Mouse (Mus musculus) layer of hippocampus, adult 9-11 months (tissue): ENCODE data around the gene Kat6b.

Experiments
- DNase-seq: peaks from one replicate; pipeline ENCODE4 v3.0.0; 2022

Gene Kat6b

DNA sequence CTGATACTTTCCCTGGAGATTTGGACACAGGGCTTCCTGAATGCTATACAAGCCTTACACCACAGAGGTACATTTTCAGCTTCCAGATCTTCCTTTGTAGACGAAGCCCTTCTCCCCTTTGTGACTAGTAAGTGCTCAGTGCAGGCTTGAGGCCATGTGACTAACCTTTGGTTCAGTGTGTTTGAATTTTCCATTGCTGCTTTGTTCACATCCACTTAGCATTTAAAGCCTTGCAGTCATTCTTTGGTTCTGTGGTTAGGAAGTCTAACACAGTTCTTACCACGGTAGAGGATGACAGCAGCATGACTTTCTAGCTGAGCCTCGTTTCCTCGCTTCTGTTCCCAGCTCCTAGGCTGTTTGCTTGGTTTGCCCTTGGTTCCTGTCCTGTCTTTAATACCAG, 44.4 kb downstream of the Kat6b start:
- no peak for DNase-seq

DNA sequence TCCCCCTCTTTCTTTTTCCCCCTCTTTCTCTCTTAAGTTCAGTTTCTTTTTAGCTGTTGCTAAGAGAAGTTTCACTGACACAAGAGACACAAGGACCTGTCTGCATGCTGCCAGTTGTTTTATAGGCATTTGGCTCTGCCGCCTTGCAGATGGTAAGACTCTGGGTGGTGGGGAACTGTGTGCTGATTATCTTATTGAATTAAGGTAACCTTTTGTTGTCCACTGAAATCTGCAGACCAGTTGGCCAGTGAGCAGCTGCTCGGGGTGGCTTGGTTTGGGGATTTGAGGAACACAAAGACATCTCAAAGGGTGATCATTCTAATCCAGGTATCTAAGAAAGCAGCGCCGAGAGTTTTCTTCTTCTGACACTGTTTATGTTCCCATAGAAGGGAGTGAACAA, 52.3 kb downstream of the Kat6b start:
- DNase-seq: no peak

DNA sequence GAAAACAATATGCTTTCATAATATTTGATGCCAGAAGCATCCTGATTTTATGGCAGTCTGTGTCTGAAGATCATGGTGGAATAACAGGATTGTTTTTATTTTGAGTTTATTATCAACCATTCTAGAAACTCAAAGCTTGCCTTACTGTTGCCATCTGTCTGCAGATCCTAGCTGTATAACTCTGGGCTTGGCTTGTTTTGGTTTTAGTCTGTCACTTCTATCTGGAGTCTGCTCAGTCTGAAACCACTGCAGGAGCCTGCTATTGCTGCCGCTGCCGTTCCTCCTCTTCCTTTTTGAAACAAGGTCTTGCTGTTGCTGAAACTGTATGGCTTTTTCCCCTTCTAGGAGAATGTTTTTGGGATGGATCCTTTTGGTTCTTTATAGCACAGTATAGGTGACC, 52.8 kb downstream of the Kat6b start:
- DNase-seq: peak; percentile 21

DNA sequence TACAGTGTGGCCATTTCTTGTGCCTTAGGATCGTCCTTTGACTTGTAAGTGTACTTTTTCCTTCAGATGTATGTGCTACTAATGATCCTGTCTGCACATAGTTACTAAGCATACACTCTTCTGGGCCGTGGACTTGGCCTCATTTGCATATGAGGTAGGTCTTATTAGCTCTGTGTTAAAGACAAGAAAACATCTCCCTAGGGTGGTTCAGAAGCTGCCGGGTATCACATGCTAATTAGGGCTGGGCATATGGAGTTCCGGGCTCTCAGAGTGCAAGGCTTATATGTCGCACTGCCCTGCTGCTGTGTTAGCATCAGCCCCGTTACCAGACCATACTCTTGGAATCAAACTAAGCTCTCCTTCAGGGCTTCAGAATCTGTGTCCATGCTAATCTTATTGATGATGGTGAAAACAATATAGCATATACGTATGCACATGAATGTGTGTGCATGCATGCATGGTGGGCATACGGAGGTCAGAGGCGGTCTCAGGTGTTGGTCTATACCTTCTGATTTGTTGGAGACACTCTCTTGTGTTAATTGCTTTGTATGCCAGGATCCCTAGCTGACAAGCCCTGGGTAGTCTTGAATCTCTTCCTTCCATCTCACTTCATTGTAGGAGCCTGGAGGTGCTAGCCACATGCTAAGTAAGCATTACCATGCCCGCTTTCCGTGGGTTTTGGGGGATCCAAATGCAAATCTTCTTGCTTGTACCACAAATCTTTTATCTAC, 53.5 kb downstream of the Kat6b start:
- DNase-seq: no peak

DNA sequence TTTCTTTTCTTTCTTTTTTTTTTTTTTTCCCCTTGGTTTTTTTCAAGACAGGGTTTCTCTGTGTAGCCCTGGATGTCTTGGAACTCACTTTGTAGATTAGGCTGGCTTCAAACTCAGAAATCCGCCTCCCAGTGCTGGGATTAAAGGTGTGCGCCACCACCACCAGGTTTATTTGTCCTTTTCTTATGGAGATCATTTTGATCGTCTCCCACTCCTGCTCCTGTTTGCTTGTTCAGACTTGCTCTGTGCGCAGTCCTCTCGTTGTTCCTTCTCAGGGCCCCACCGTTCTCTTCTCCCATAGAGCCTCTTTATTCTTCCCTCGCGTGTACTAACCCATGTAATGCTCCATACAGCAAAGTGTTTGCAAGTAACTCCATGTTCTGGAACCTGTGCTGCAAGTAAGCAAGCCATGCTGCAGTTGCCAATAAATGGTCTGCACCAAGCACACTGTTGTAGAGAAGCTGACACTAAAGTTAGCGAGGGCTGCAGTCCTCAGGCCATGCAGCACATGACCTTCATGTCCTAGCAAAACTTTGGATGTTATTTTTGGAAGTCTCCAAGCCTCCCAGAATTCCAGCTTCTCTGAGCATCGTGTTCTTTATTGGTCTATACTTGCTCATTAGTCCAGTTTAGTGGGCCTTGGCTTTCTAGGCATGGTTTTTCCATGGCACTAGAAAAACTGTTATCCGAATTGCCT, 55.4 kb downstream of the Kat6b start:
- no peak for DNase-seq

DNA sequence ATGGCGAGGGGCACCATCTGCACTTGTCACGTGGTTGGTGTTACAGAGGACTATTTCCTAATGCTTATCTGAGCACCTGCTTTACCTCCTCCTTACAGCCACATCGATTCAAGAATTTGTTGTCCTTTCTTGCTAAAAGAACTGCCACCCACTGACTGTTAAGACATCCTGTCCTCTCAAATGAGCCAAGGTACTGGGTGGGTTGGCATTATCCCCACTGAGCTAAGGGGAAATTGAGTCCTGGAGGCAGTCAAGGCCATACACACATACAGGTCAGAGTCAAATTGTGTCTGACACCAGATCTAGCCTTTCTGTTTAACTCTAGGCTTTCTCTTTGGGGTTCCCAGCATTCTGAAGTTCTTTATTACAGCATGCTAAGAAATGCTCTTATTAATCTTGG, 56.6 kb downstream of the Kat6b start:
- no peak for DNase-seq

DNA sequence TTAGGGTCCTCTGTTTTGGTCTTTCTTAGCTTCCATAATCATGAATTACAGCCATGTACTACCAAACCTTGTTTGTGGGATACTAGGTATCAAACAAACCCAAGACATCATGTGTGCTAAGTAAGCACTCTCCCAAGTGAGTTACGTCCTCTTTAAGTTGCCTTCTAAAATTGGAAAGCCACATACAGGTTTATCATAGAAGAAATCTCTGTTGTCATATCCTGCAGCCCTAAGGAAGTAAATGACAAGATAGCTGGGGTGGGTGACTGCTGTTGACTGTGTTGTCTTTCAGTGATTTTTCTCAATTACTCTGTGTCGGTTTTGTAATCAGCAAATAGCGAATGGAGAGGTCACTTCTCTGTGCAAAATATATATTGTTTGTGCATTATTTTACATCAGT, 58.5 kb downstream of the Kat6b start:
- DNase-seq: no peak

DNA sequence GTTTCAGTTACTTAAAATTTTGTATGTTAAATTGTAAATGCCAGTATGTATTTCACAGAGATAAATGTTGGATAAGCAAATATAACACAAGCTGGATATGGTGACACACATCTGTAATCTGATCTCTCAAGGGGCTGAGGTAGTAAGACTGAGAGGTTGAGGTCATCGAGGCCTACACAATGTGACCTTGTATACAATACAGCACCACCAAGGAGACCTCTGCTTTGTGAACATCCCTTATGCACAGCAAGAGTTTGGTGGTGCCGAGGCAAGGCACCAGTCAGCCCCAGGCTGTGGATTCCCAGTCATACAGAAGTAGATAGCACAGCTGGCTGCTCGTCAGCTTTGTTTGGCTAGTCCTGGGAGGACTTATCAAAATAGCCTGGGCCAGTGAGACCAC, 59.1 kb downstream of the Kat6b start:
- DNase-seq: no peak

DNA sequence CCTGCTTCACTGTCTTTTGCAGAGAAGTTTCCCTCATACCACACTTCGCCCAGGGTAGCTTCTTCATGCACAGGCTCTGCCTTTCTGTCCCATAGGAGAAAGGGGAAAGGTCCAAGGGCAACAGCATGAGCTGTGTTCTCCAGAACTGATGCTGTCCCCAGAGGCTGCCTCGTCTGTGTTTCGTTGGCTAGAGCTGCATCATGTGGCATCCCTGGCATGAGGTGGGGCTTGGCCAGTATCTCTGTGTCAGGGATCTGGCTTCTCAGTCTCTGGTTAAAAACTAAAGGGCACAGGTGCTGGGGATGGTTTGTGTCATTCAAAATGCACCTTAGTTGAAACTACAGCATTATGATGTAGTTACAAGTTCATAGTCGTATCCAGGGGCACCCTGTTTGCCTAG, 64.3 kb downstream of the Kat6b start:
- no peak for DNase-seq

DNA sequence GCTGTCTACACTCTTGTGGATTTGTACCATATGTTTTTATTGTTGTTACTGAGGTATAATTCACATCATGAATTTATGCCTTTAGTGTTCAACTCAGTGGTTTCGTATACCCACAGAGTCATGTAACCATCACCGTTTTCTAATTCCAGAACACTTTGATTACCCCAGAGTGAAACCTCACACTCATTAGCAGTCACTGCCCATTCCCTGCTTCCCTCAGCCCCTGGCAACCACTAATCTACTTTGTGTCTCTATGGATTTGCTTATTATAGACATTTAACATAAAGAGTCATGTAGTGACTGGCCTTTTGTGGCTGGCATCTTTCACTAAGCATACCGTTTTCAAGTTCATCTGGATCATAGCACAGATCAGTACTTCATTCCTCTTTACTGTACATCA, 65.1 kb downstream of the Kat6b start:
- no peak for DNase-seq

DNA sequence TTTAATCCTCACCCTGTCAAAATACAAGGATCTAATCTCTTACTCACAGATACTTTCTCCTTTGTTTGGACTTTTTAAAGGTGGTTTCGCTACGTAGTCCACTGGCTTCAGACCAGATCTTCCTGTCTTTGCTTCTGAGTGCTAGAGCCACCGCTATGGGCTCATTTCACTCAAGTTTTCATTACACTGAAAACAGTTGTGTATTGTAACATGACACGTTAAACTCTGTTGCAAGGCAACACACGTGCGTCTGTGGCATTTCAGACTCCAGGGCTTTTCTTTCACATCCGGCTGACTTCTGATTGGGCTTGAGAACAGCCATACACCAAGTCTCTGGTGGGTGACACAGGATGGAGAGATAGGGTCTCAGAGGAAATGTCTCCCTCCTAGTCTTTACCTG, 66.1 kb downstream of the Kat6b start:
- no peak for DNase-seq

DNA sequence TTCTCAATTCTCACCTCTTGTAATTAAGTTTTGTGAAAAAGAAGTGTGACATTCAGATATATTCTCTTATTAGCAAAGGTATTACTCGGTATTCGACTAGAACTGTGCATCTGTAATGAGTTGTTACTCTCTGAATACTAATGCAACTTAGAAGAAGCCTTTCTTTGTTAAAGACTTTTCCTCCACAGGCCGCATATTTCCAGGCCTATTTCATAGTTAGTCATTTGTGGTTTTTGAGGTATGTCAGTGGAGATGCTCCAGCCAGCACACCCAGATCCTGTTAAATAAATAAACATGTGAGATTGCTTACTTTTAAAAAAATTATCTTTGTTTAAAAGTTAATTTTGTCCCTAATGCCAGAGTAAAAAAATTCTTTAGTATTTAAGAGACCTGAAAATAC, 66.7 kb downstream of the Kat6b start:
- no peak for DNase-seq

DNA sequence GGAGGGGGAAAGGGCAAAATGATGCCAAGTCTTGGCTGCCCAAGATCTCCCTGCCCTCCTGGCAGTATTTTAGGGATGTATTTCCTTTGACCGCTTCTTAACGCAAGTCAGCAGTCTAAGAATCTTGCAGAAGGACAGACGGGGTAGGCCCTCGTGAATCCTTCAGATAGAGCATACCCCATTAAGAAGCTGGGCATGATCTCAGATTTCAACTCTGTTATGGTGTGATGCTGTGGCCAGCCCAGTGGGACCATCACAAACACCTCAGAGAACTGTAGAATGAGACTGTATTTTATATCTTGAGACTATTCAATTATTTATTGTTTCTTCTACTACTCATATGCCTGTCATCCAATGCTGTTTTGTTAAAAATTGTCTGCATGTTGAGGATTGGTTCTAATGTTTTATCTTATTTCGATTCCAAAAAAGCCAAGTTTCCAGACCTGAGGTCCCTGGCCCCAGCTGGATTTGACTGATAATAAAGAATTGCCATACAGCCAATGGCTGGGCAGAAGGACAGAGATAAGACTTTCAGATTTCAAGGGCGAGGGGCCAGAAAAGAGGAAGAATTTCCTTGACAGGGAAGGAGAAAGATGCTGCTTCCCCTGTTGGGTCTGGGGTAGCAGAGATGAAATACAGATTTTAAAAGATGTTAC, 67.8 kb downstream of the Kat6b start:
- DNase-seq: no peak

DNA sequence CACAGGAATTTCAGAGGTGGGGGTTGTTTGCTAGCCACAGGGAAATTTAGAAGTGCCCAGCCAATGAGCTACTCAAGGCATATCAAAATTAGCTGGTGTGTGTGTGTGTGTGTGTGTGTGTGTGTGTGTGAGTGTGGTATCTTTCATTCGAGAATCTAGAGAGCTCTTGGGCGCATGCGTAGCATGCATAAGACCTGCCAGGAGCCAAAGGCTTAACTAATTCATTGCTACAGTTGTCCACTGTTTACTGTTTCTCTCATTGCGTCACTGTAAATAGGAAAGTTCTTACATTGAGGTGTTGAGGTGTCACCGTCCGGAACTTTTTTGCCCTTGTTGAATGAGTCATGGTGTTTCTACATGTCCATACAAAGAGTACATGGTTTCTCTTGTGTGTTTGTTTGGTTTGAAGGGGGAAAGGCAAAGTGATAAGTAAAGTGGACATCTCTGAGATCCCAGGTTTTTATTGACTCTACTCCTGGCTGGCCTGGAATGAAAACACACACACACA, 68.4 kb downstream of the Kat6b start:
- no peak for DNase-seq

DNA sequence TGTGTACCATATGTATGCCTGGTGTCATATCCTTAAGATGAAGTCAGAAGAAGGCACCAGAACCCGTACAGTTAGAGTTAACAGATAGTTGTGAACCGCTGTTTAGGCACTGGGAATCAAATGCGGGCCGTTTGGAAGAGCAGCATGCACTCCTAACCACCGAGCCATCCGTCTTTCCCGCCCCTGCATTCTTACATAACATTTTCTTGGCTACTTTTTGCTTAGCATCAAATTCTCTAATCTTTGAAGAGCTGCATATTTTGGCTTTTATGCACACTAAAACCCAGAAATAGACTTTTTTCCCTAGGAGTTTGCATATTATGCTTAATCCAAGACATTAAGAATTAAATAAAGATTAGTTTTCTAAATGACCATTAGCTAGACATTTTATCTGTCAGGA, 69.3 kb downstream of the Kat6b start:
- DNase-seq: no peak

DNA sequence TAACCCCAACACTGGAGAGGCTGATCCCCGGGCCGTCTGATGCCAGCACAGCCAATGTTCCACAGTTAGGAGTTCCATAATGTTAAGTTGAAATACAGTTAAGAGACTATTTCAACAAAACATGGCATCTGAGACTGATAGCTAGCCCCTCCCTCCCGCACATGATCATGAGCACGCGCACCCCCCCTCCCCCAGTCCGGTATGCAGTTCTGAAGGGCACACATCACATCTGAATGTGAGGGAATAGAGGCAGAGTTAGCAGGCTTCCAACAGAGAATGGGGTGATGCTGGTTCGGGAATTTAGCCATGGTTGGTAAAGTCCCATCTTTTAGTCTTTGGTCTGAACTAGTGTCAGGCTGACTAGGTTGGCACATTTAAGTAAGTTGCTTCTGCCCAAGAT, 70.4 kb downstream of the Kat6b start:
- DNase-seq: no peak

DNA sequence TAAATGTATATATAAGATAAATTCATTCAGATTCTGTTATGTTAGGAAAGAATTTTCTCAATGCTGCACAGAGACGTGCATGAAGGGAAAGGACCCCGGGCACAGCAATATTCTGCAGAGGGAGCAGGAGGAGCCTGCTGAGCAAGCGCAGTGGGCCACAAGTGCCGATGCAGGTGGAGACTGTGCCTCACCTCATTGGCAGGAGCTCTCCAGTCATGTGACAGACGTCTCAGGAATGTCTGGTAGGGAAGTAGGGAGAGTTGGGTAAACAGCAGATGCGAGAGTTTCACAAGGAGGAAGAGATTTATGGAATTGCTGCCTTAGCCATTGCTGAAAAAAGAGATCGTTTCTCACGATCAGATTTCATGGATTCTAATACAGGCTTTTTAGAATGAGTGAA, 71.7 kb downstream of the Kat6b start:
- no peak for DNase-seq

DNA sequence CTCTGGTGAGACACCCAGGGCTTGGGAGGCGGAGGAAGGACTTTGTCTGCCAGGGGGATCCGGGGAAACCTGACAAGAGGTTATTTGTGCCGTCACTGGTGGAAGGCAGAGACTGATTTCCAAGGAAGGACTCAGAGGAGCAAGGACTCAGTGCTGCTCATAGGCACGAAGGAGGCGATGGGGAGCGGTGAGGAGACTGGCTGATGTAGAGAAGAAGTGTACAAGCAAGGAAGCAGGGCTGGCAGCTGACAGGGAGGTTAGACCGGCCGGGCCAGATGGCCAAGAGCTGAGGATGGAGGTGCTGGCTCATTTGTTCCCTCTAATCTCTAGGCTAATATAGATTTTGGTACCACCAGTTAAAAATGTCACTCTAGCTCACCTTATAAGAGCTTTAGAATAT, 72.8 kb downstream of the Kat6b start:
- no peak for DNase-seq

DNA sequence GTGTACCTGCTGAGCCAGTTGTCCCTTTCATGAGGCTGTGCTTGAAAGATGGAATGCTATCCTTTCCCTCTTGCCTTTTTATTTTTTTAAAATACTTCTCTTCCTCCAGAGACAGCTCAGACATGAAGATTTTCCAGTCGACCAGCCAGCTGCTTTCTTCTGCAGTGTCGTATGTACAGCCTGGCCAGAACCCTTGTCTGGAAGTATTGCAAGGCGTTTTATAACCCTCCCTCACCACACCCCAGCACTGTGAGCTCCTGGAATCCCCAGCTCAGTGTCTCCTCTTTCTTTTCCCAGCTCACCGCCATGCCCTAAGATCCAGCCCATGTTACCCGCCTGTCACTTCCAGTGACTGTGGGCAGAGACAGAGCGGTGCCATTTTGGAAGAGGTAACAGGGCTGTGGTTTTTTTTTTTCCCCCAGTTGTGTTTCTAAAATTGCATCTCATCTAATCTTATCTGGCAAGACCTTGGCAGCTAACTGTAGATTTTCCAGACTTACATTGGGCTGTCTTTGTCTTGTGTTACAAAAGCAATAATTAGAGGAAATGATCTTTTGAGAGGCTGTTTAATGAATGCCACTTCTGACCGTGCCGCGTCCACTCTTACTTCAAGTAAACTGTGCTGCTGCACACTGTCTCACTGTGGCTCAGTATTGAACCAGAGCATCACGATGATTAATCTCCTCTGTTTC, 77.4 kb downstream of the Kat6b start:
- DNase-seq: no peak

DNA sequence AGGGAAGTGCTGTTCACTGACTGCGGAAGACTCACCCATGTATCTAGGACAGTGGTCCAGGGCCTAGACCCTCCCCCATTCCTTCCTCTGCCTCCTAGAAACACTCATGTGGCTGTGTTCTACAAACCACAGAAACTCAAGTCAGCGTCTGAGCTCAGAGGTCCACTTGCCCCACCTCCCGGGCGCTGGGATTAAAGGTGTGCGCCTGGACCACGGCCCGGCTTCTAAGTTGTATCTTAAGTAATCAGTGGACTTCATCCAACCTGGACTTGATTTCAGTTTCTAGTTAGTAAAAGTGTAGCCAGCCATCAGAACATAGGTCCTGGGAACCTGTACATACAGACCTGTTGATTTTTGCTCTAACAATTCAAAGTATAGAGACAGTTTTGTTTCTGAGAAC, 78.2 kb downstream of the Kat6b start:
- DNase-seq: no peak

DNA sequence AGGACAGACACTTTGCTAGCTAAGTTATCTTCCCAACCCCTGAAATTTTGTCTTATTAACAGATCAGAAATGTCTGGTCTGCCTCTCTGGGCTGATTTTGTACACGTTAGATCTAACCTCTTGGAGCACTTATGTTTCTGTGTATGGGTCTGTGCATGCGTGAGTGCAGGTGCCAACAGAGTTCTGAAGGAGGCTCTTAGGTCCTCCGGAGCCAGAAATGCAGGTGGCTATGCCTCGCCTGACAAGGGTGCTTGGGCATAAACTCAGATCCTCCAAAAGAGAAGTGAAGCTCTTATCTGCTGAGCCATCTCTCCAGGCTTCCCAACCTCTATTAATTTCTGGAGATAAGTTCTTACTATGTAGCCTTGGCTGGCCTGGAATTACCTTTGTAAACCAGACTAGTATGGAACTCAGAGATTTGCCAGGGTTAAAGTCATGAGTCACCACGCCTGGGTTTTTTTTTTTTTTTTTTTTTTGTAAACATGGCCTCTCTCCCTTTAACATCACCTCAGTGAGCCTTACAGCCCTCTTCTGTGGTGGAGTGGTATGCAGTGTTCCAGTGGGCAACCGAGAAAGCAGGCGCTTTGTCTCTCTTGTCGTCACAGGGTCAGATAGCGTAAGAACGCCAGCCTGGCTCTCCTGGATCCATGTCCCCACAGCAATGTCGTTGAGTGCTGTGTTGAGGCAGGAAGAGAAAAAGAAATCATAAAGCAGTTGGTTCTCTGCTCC, 79.4 kb downstream of the Kat6b start:
- DNase-seq: no peak

DNA sequence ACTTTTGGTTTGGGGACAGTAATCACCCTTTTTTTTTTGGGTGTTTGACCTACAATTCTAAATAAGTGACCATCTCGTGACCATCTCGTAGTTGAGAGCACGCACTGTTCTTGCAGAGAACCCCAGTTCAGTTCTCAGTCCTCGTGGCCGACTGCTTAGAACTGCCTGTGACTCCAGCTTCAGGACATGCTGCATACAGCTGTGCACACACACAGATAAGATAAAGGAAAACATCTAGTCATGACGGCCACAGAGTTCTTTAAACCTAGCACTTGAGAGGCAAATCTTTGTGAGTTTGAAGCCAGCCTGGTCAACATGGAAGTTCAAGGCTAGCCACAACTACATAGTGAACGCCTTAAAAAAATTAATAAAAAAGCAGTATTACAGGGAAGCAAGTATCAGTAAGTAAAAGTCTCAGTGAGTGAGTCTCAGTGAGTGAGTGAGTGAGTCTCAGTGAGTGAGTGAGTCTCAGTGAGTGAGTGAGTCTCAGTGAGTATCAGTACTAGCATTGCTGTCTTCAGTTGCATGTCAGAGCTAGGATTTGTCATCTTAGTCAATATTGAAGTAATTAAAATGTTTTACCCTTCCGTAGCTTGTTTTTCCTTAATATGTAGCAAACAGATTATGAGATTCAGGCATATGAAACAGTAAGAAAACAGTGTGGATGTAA, 80.3 kb downstream of the Kat6b start:
- no peak for DNase-seq
